Mouse (Mus musculus): ENCODE results near the gene Ager. TPM values are rescaled to one million over a fixed set of nuclear protein-coding genes. Genes with fewer than 3 reads are reported as not detected.

The Ager gene
- polyA plus RNA-seq, 1 experiment from 2014 or later: 1.7 TPM

- H3K27me3 ChIP-seq (replicated peaks; ENCODE audit: control insufficient read depth, insufficient read depth, low read length): no peaks in the 10 kb centered on the region
- peak within 1 kb of the TSS; percentile 71 for H3K4me3 ChIP-seq (ENCODE audit: low read depth, low read length)
- WGBS: 1% methylated on average over 66 of the region's 66 CpGs
- H3K4me2 ChIP-seq: peak within 1 kb of the TSS; percentile 79
- H3K9ac ChIP-seq (ENCODE audit: low read depth, low read length): peak within 1 kb of the TSS; percentile 74
- no peaks in the 10 kb centered on the region for H3K9me3 ChIP-seq (ENCODE audit: control insufficient read depth, low read length)
- ATAC-seq (replicated peaks; ENCODE audit: low FRiP score): peak; percentile 94
- H3K27ac ChIP-seq (ENCODE audit: low read depth, low read length): peak within 1 kb of the TSS; percentile 34
- DNase-seq (ENCODE audit: low spot score): peak; percentile 87
- H3K4me1 ChIP-seq (replicated peaks; ENCODE audit: control insufficient read depth, insufficient read depth, low read length): peaks cover 19% of the 10 kb centered on the region
- H3K36me3 ChIP-seq (ENCODE audit: control insufficient read depth, insufficient read depth, low read length): peaks cover 25% of the 10 kb centered on the region
Measured at GRCm38 (mm10) chr17:34646906-34647787, 49.5 kb downstream of the Ager start, which contains the start of gene Atf6b. Atf6b (plus strand) TSS chr17:34647146.

- Histone ChIP-seq H3K9ac (ENCODE audit: low read depth, low read length) (peak overlapping the region; percentile 74; the same call in 1 of the 2 replicates), H3K9me3 (ENCODE audit: control insufficient read depth, low read length) (no peaks in the 10 kb centered on the region), H3K36me3 (ENCODE audit: control insufficient read depth, insufficient read depth, low read length) (peaks cover 28% of the 10 kb centered on the region), H3K4me2 (peak overlapping the region; percentile 79), H3K4me3 (ENCODE audit: low read depth, low read length) (peak overlapping the region; percentile 71), H3K27me3 (replicated peaks; ENCODE audit: control insufficient read depth, insufficient read depth, low read length) (no peaks in the 10 kb centered on the region), H3K27ac (ENCODE audit: low read depth, low read length) (no peak overlapping the region), H3K4me1 (replicated peaks; ENCODE audit: control insufficient read depth, insufficient read depth, low read length) (peaks cover 19% of the 10 kb centered on the region)
- ATAC-seq (replicated peaks; ENCODE audit: low FRiP score): no peak
- no peak for DNase-seq (ENCODE audit: low spot score)
- WGBS: 83% methylated on average over 16 of the region's 16 CpGs
Measured at GRCm38 (mm10) chr17:34648141-34648890, 50.7 kb downstream of the Ager start.

- H3K27ac ChIP-seq (ENCODE audit: low read depth, low read length): no peak overlapping the region
- peaks cover 28% of the 10 kb centered on the region for H3K36me3 ChIP-seq (ENCODE audit: control insufficient read depth, insufficient read depth, low read length)
- no peak overlapping the region for H3K4me2 ChIP-seq
- H3K9me3 ChIP-seq (ENCODE audit: control insufficient read depth, low read length): no peaks in the 10 kb centered on the region
- DNase-seq (ENCODE audit: low spot score) (no peak), ATAC-seq (replicated peaks; ENCODE audit: low FRiP score) (no peak)
- H3K4me3 ChIP-seq (ENCODE audit: low read depth, low read length): no peak overlapping the region
- H3K27me3 ChIP-seq (replicated peaks; ENCODE audit: control insufficient read depth, insufficient read depth, low read length): no peaks in the 10 kb centered on the region
- WGBS: 83% methylated on average over 18 of the region's 18 CpGs
- H3K9ac ChIP-seq (ENCODE audit: low read depth, low read length): no peak overlapping the region
- peaks cover 19% of the 10 kb centered on the region for H3K4me1 ChIP-seq (replicated peaks; ENCODE audit: control insufficient read depth, insufficient read depth, low read length)
Measured at GRCm38 (mm10) chr17:34649106-34649864, 51.6 kb downstream of the Ager start.

Other genes with a start within 250 kb of the Ager start
- not detected in 2 replicates for gene Btnl2, start 243.0 kb upstream of the Ager start, polyA plus RNA-seq (2014; fragmentation: Nextera tagmentation; extraction: Ambion mirVana)
- gene Btnl1, start 220.7 kb upstream of the Ager start, polyA plus RNA-seq (2014; fragmentation: Nextera tagmentation; extraction: Ambion mirVana): not detected in 2 replicates
- 0.41 TPM in 1 of 2 replicates, not detected in the other for gene BC051142, start 199.0 kb upstream of the Ager start, polyA plus RNA-seq (2014; fragmentation: Nextera tagmentation; extraction: Ambion mirVana)
- not detected in 2 replicates for gene Btnl4, start 120.5 kb upstream of the Ager start, polyA plus RNA-seq (2014; fragmentation: Nextera tagmentation; extraction: Ambion mirVana)
- not detected in 2 replicates for gene Btnl6, start 80.5 kb upstream of the Ager start, polyA plus RNA-seq (2014; fragmentation: Nextera tagmentation; extraction: Ambion mirVana)
- gene Notch4, start 33.6 kb upstream of the Ager start, polyA plus RNA-seq (2014; fragmentation: Nextera tagmentation; extraction: Ambion mirVana): 2.2 and 4.1 TPM in 2 replicates
- gene Gpsm3, start 8.1 kb upstream of the Ager start, polyA plus RNA-seq (2014; fragmentation: Nextera tagmentation; extraction: Ambion mirVana): 18.5 and 19.8 TPM in 2 replicates
- gene Pbx2, start 6.6 kb upstream of the Ager start, polyA plus RNA-seq (2014; fragmentation: Nextera tagmentation; extraction: Ambion mirVana): 10.4 and 11.4 TPM in 2 replicates
- gene Rnf5, start 5.8 kb downstream of the Ager start, polyA plus RNA-seq (2014; fragmentation: Nextera tagmentation; extraction: Ambion mirVana): 109 TPM in 2 replicates
- 57.2 and 64.8 TPM in 2 replicates for gene Agpat1, start 6.4 kb downstream of the Ager start, polyA plus RNA-seq (2014; fragmentation: Nextera tagmentation; extraction: Ambion mirVana)
- gene Egfl8, start 18.1 kb downstream of the Ager start, polyA plus RNA-seq (2014; fragmentation: Nextera tagmentation; extraction: Ambion mirVana): 1.2 and 1.6 TPM in 2 replicates
- gene Ppt2, start 30.6 kb downstream of the Ager start, polyA plus RNA-seq (2014; fragmentation: Nextera tagmentation; extraction: Ambion mirVana): 23.1 and 25.8 TPM in 2 replicates
- gene Prrt1, start 31.7 kb downstream of the Ager start, polyA plus RNA-seq (2014; fragmentation: Nextera tagmentation; extraction: Ambion mirVana): not detected in 2 replicates
- 9.5 and 9.7 TPM in 2 replicates for gene Fkbpl, start 46.9 kb downstream of the Ager start, polyA plus RNA-seq (2014; fragmentation: Nextera tagmentation; extraction: Ambion mirVana)
- gene Atf6b, start 49.3 kb downstream of the Ager start, polyA plus RNA-seq (2014; fragmentation: Nextera tagmentation; extraction: Ambion mirVana): 39.9 and 48.5 TPM in 2 replicates
- gene Tnxb, start 72.7 kb downstream of the Ager start, polyA plus RNA-seq (2014; fragmentation: Nextera tagmentation; extraction: Ambion mirVana): 0.10 TPM in 1 of 2 replicates, not detected in the other
- 0.13 and 0.23 TPM in 2 replicates for gene C4b, start 146.0 kb downstream of the Ager start, polyA plus RNA-seq (2014; fragmentation: Nextera tagmentation; extraction: Ambion mirVana)
- gene Cyp21a1, start 206.7 kb downstream of the Ager start, polyA plus RNA-seq (2014; fragmentation: Nextera tagmentation; extraction: Ambion mirVana): not detected in 2 replicates
- gene Stk19, start 239.1 kb downstream of the Ager start, polyA plus RNA-seq (2014; fragmentation: Nextera tagmentation; extraction: Ambion mirVana): 25.1 and 27.1 TPM in 2 replicates
- gene Dxo, start 239.2 kb downstream of the Ager start, polyA plus RNA-seq (2014; fragmentation: Nextera tagmentation; extraction: Ambion mirVana): 55.4 and 56.3 TPM in 2 replicates

All from liver, embryonic 11.5 days (tissue).